Mouse (Mus musculus) embryonic facial prominence, embryonic 11.5 days (tissue): ENCODE results near the gene Maml3. TPM values are rescaled to one million over a fixed set of nuclear protein-coding genes. Genes with fewer than 3 reads are reported as not detected.

Experiments used
- ATAC-seq: fragments of 200-750 bp; cut with Nextera tagmentation; replicated peaks from 2 replicates; pipeline ENCODE4 v1.8.0; 2017; ENCODE audit warnings: low read depth; ENCODE audit not compliant: insufficient number of reproducible peaks, low FRiP score, low TSS enrichment
- DNase-seq: peaks from one replicate; pipeline ENCODE4 v3.0.0-alpha.2; 2015; ENCODE audit warnings: low spot score
- H3K27ac ChIP-seq: fragments of 300-500 bp; sonication (generic); replicated peaks from 2 replicates; pipeline ENCODE4 v1.5.1; 2014; ENCODE audit warnings: mild to moderate bottlenecking, low read depth, low read length, control low read depth
- H3K27me3 ChIP-seq: fragments of 300-500 bp; sonication (generic); 2 replicates; pipeline ENCODE4 v1.6.1; 2014; ENCODE audit warnings: mild to moderate bottlenecking, low read length, moderate library complexity, mixed read lengths; ENCODE audit not compliant: control insufficient read depth, insufficient read depth
- H3K36me3 ChIP-seq: fragments of 300-500 bp; sonication (generic); replicated peaks from 2 replicates; pipeline ENCODE4 v1.6.1; 2014; ENCODE audit warnings: low read depth, mild to moderate bottlenecking, low read length, moderate library complexity, mixed read lengths; ENCODE audit not compliant: control insufficient read depth, insufficient read depth
- H3K4me1 ChIP-seq: fragments of 300-500 bp; sonication (generic); 2 replicates; pipeline ENCODE4 v1.6.1; 2014; ENCODE audit warnings: low read length, mixed read lengths; ENCODE audit not compliant: control insufficient read depth, insufficient read depth
- H3K4me2 ChIP-seq: fragments of 300-500 bp; sonication (generic); 2 replicates; pipeline ENCODE4 v1.6.1; 2014; ENCODE audit warnings: low read depth, mild to moderate bottlenecking, control low read depth, low read length, moderate library complexity
- H3K4me3 ChIP-seq: fragments of 300-500 bp; sonication (generic); 2 replicates; pipeline ENCODE4 v1.5.1; 2014; ENCODE audit warnings: low read depth, low read length, control low read depth
- H3K9ac ChIP-seq: fragments of 300-500 bp; sonication (generic); replicated peaks from 2 replicates; pipeline ENCODE4 v1.6.1; 2014; ENCODE audit warnings: mild to moderate bottlenecking, control low read depth, low read length
- H3K9me3 ChIP-seq: fragments of 300-500 bp; sonication (generic); replicated peaks from 2 replicates; pipeline ENCODE4 v1.6.1; 2016; ENCODE audit warnings: mild to moderate bottlenecking, low read length, inconsistent platforms, mixed read lengths; ENCODE audit not compliant: control insufficient read depth
- WGBS: fragments of 180-500 bp; shearing (Covaris S2); extraction: QIAGEN DNeasy Blood & Tissue Kit; methylation state at CpG from one replicate; pipeline ENCODE4 v1.1.7; 2014; 5-methylcytosine and 5-hydroxymethylcytosine counted together
- polyA plus RNA-seq: library from polyadenylated mRNA; unstranded; fragments of >200 nt; fragmentation: Nextera tagmentation; extraction: Ambion mirVana; gene quantifications from 2 replicates; pipeline ENCODE4 v1.2.1, GENCODE M21; 2014

Maml3 gene
- polyA plus RNA-seq, 1 experiment from 2014 or later = 4.4 TPM

- no peaks in the 10 kb centered on the region for H3K27me3 ChIP-seq
- DNase-seq (peak; percentile 73), ATAC-seq (no peak)
- H3K36me3 ChIP-seq = no peaks in the 10 kb centered on the region
- no peak overlapping the region for H3K9ac ChIP-seq
- WGBS = 39% methylated on average over 8 of the region's 8 CpGs
- no peak overlapping the region for H3K27ac ChIP-seq
- H3K4me3 ChIP-seq = no peak overlapping the region
- no peak overlapping the region for H3K4me2 ChIP-seq
- H3K4me1 ChIP-seq = peaks cover 3% of the 10 kb centered on the region; the same call in 1 of the 2 replicates
- H3K9me3 ChIP-seq = no peaks in the 10 kb centered on the region
Measured at GRCm38 (mm10) chr3:51703478-51703877, 401.4 kb downstream of the Maml3 start.

- Histone ChIP-seq H3K9me3 (no peaks in the 10 kb centered on the region), H3K4me2 (no peak overlapping the region), H3K27ac (peak overlapping the region; percentile 89; the same call in 1 of the 2 replicates), H3K36me3 (no peaks in the 10 kb centered on the region), H3K4me1 (peaks cover 3% of the 10 kb centered on the region; the same call in 1 of the 2 replicates), H3K9ac (peak overlapping the region; percentile 62; the same call in 1 of the 2 replicates), H3K27me3 (no peaks in the 10 kb centered on the region), H3K4me3 (no peak overlapping the region)
- DNase-seq (peak; percentile 50), ATAC-seq (no peak)
- 56% methylated on average over 8 of the region's 8 CpGs for WGBS
Measured at GRCm38 (mm10) chr3:51702701-51703286, 402.1 kb downstream of the Maml3 start.

GRCm38 (mm10) chr3:51701950-51702349 is 402.9 kb downstream of the Maml3 start:
- H3K27ac ChIP-seq = peak overlapping the region; percentile 89
- peak; percentile 80 for ATAC-seq
- H3K4me3 ChIP-seq = no peak overlapping the region
- H3K9me3 ChIP-seq = no peaks in the 10 kb centered on the region
- peak overlapping the region; percentile 62 for H3K9ac ChIP-seq
- DNase-seq = peak; percentile 72
- H3K36me3 ChIP-seq = no peaks in the 10 kb centered on the region
- peak overlapping the region; percentile 46 for H3K4me2 ChIP-seq
- H3K27me3 ChIP-seq = no peaks in the 10 kb centered on the region
- H3K4me1 ChIP-seq = peaks cover 3% of the 10 kb centered on the region; the same call in 1 of the 2 replicates
- WGBS = 5% methylated on average over 13 of the region's 13 CpGs

GRCm38 (mm10) chr3:51701281-51701751 is 403.6 kb downstream of the Maml3 start:
- WGBS = 0% methylated on average over 27 of the region's 27 CpGs

GRCm38 (mm10) chr3:51700731-51701280 is 404.1 kb downstream of the Maml3 start:
- DNase-seq (no peak), ATAC-seq (no peak)
- H3K4me1 ChIP-seq = peaks cover 3% of the 10 kb centered on the region; the same call in 1 of the 2 replicates
- no peak overlapping the region for H3K4me3 ChIP-seq
- 26% methylated on average over 15 of the region's 15 CpGs for WGBS
- no peaks in the 10 kb centered on the region for H3K36me3 ChIP-seq
- no peak overlapping the region for H3K27ac ChIP-seq
- H3K9ac ChIP-seq = peak overlapping the region; percentile 32; the same call in 1 of the 2 replicates
- H3K27me3 ChIP-seq = no peaks in the 10 kb centered on the region
- H3K4me2 ChIP-seq = peak overlapping the region; percentile 46
- no peaks in the 10 kb centered on the region for H3K9me3 ChIP-seq

More at GRCm38 (mm10) chr3:51701281-51701751, 403.6 kb downstream of the Maml3 start:
- H3K9ac ChIP-seq = peak overlapping the region; percentile 62
- peaks cover 3% of the 10 kb centered on the region; the same call in 1 of the 2 replicates for H3K4me1 ChIP-seq
- peak; percentile 96 for DNase-seq
- peak; percentile 96 for ATAC-seq
- H3K27ac ChIP-seq = peak overlapping the region; percentile 89; the same call in 1 of the 2 replicates
- peak overlapping the region; percentile 46 for H3K4me2 ChIP-seq
- no peaks in the 10 kb centered on the region for H3K36me3 ChIP-seq
- peak overlapping the region; percentile 22; the same call in 1 of the 2 replicates for H3K4me3 ChIP-seq
- H3K27me3 ChIP-seq = no peaks in the 10 kb centered on the region
- H3K9me3 ChIP-seq = no peaks in the 10 kb centered on the region

- no peak overlapping the region for H3K9ac ChIP-seq
Measured at GRCm38 (mm10) chr3:51700123-51700522, 404.8 kb downstream of the Maml3 start.

GRCm38 (mm10) chr3:51697931-51698330 is 406.9 kb downstream of the Maml3 start:
- Histone ChIP-seq H3K27ac (no peak overlapping the region), H3K9ac (no peak overlapping the region), H3K4me3 (no peak overlapping the region), H3K4me1 (peaks cover 3% of the 10 kb centered on the region; the same call in 1 of the 2 replicates), H3K4me2 (no peak overlapping the region), H3K36me3 (no peaks in the 10 kb centered on the region), H3K9me3 (no peaks in the 10 kb centered on the region), H3K27me3 (no peaks in the 10 kb centered on the region)
- 82% methylated on average over 3 of the region's 3 CpGs for WGBS
- DNase-seq = no peak
- ATAC-seq = no peak

More at GRCm38 (mm10) chr3:51700123-51700522, 404.8 kb downstream of the Maml3 start:
- Histone ChIP-seq H3K36me3 (no peaks in the 10 kb centered on the region), H3K9me3 (no peaks in the 10 kb centered on the region), H3K27ac (no peak overlapping the region), H3K27me3 (no peaks in the 10 kb centered on the region), H3K4me3 (no peak overlapping the region), H3K4me2 (no peak overlapping the region), H3K4me1 (peaks cover 3% of the 10 kb centered on the region; the same call in 1 of the 2 replicates)
- DNase-seq = no peak
- WGBS = 70% methylated on average over 4 of the region's 4 CpGs
- no peak for ATAC-seq

GRCm38 (mm10) chr3:51695713-51696112 is 409.2 kb downstream of the Maml3 start:
- Histone ChIP-seq H3K4me2 (no peak overlapping the region), H3K27me3 (no peaks in the 10 kb centered on the region), H3K4me1 (no peaks in the 10 kb centered on the region), H3K36me3 (no peaks in the 10 kb centered on the region), H3K9ac (no peak overlapping the region), H3K9me3 (no peaks in the 10 kb centered on the region), H3K4me3 (no peak overlapping the region), H3K27ac (no peak overlapping the region)
- WGBS = 95% methylated on average over 3 of the region's 3 CpGs
- no peak for DNase-seq
- ATAC-seq = no peak
